Mouse (Mus musculus) brain, adult 2 months (tissue): ENCODE results near the gene Gja5.

ENCODE experiments used
- DNase-seq: peaks from one replicate; pipeline ENCODE4 v3.0.0; 2011; ENCODE audit warnings: low read depth, low spot score

Gja5 gene

DNA sequence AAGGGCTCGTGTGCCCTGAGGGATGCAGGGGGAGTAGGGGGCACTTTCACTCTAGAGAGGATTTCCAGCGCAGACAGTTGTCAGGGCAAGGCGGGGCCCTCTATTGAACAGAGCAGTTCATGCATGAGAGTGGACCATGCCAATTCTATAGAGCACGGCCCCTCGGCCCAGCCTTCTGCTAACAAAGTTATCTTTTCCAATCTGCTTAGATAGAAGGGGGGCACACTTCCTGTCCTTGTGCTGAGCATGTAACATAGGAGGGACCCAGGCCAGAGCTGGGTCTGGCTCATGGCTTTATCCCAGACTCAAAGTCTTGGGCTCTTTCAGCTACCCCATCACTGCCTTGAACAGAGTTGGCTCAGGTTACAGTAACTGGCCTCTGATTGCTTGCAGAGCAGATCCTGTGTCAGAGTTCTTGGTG, 26.8 kb downstream of the Gja5 start:
- DNase-seq = no peak

DNA sequence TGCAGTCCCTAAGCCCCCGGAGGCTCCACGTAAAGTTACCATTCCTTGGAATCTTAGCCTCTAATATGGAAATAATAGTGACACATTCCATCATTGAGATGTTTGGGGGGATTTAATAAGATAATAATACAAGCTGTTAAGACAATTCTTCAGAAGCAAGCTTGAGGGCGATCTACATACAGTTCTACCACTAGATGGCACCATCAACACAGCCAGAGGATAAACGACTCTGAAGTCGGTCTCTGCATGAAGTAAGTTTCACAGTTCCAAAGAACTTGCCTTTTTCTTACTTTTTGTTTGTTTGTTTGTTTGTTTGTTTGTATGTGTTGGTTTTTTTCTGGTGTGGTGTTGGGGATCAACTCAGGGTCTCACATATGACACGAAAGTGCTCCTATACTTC, 31.7 kb downstream of the Gja5 start:
- DNase-seq = peak; percentile 89

DNA sequence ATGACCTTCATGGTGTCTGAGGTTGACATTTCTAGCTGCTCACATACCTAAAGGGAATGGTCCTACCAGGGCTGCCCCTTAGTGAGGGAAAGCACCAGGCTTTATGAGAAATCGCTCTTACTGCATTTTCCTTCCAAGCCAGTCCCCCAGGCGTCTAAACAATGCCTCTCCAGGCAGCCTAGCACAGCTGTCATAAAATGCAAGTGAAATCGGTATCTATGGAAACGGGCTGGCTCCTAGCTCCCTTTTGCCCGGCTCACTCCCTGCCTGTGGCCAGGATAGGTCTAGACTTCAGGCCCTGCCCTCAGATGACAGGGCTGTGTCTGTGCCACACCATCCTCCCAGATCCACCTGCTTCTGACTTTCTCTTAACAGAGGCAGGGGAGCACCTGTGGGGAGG, 33.1 kb downstream of the Gja5 start:
- DNase-seq = peak; percentile 52

DNA sequence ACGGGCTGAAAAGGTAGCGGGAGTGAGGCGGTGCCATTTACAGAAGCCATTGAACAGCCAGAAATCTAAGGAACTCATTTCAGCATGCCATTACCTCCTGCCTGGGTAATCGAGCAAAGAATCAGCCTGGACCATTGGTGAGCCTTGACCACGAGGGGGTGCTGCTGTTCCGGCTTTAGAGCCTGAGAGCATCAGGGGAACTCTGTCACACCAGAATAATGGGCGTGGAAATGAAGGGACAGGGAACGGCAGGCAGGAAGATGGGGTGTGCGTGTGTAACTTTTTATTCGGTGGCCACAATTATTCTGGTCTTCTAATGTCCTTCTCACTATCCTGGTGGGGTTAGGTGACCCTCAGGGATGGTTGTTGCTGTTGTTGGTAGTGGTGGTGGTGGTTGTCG, 34.2 kb downstream of the Gja5 start:
- DNase-seq = peak; percentile 93

DNA sequence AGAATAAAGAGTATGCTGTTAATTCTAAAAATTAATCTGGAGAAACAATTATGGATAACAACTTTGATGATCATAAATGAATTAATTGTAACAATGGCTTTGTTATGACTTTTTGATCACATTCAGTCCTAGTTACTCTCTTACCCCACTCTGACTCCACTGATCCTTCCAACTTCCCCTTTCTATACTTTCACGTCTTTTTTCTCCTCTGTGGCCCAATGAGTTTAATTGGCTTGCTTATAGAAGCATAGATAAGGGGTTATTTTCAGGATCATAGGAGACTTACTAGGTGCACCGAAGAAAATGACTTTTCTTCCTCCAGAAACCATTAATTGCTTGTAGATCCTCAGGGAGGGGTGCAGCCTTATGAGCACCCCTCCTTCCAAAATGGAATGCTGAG, 38.2 kb downstream of the Gja5 start:
- DNase-seq = no peak

DNA sequence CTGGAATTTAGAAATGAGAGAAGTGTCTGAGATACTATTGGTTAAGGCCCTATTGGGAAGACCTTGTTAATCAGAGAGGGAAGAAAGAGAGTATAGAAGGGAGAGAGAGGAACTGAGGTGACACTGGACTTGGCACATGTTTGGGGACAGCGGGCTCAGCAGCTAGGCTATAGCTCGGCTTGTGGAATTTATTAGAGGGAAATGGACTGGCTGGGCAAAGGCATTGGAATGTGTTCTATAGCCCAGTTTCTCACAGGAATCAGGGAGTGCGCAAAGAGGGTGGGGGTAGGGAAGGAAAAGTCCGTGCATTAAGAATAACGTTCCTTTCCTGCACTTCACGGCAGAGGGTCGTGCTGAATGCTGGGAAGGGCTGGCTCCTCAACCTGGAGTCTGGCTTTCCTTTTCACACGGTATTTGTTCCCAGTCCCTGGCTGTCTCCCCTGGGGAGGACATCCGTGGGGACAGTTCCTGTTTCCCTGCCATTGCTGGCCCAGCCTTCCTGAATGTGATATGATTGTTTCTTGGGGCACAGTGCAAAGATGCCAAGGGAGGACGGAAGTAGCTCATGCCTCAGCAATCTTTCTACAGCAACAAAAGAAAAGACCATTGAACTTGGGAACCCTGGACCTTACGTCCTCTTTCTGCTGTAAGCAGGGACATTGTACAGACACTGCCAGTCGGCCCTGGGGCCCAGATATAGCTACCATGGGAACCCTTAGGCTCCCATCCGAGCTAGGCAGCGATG, 49.2 kb downstream of the Gja5 start:
- DNase-seq = no peak

DNA sequence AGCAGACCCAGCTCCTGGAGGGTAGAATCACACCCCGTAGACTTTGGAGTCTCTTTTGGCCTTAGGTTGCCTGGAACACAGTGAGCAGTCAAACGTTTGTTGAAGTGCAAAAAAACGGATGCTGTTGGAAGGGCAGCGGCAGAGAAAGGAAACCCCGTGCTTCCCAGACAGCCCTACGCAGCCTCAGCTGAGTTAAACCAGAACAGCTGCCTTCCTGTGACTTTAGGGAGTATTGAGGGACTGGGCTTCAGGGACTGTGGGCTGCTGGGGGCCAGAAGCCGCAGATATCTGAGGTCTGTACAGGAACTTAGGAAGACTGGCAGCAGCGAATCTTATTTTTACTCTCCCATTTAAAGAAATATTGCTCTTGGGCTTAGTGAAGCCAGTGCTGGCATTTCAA, 56.1 kb downstream of the Gja5 start:
- no peak for DNase-seq

DNA sequence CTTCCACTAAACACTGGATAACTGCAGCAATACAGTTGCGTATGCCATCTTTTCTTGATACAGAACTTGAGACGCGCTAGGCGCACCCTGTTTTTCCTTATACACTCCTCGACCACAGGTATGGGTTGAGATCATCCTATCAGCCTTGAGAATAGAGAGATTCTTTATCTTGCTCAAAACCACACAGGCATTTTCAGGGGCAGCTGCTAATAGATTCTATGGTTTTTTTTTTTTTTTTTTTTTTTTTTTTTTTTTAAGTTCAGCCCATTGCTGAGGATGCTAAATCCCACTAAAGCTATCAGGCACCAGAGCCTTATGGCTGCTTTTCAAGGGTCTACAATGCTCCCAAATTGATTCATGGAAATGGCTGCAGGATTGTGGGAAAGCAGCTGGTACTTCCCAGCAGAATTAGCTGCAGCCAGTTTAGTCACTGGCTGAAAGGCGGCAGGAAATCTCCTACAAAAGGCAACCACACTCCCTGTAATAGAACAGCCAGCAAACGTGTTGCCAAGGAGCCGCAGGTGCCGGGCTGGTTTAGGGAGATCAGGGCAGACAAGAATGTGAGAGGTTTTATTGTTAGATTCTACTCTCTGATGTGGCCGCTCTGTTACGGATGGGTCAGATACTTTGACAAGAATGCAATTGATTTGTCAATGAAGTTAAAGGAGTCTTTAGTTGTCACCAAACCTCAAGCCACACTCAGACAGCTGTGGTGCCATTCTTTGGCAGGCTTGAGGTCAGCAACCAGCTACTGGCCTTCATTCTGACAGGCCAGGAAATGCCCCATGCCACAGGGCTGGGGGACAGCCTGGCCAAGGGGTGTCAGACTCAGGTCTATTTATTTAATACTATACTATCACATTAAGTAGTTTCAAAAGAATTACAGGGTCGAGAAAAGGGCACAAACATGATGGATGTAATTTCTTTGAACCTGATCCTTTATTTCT, 58.9 kb downstream of the Gja5 start:
- peak; percentile 69 for DNase-seq

DNA sequence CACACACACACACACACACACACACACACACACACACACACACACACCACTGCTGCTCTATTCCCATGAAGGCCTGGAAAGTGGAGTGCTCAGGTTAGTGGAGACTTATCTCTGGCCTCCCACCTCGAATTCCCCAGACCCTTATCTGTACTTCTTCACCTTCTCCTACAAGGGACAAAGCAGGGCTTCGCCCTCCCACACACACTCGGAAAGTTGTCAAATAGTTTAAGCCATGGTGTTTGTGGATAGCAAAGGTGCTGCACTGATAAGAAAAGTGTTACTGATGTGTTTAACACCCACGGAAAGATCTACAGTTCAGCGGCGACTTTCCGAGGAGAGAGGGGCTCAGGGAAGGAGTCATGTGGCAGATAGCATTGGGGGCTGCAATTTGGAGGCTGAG, 66.5 kb downstream of the Gja5 start:
- no peak for DNase-seq

DNA sequence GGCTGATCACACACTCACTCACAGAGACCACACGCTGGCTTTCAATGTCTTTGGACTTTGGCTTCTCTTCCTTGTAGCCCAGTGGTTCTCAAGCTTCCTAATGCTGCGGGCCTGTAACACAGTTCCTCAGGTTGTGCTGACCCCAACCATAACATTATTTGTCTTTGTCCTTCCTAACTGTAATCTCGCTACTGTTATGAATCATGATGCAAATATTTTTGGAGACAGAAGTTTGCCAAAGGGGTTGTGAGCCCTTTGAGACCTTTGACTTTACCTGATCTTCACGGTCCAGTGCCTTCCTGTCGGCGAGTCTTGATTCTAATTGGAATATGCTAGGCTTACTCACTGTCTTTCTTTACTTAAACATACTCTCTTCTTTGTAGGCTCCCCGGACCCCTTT, 70.0 kb downstream of the Gja5 start:
- DNase-seq = no peak

DNA sequence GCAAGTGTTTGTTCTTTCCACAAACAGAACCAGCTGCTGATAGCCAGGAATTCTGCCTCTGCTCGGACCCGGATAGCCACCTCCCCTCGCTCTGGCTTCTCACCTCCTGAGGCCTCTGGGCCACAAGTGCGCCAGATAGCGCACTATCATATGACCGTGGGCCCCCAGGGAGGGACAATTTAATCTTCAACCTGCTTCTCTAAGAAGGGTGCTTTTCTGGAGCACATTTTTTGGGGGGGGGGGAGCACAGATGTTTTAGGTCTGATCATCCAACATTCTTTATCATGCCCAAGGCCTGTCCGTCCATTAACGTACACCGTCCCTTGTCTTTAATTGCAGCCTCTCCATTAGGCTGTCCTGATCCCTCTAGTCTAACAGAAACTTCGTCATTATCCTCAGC, 71.1 kb downstream of the Gja5 start:
- no peak for DNase-seq

DNA sequence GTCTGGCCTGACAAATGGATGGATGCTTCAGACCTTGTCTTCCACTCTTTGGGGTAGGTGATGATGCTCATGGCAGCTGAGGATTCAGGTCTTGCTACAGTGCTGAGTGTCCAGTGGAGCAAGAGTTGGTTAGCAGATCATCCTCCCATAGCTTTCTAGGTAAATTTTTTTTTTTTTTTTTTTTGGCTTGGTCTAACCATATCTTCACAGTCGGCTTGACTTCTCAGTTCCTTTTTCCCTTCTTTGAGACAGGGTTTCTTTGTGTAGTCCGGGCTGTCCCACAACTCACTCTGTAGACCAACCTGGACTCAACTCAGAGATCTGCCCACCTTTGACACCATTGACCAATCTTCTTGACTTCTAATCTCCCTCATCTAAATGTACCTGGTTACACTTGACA, 73.0 kb downstream of the Gja5 start:
- DNase-seq = no peak

DNA sequence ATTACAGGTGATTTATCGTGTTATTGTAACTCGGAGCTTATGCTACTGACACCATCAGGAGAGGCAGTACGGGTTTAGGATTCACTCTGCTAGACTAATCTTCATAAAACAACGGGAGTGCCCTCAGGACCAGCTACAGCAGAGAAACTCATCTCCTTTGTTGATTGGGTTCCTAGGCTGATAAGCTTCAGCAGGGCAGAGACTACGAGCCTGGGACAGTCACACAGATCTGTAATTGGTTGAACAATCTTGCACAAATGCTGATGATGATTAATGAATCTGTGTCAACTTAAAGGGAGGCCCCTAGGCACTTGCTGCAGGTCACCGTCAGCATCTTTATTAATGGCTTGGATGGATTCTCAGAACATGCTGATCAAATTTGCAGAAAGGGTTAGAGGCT, 74.0 kb downstream of the Gja5 start:
- DNase-seq = no peak

DNA sequence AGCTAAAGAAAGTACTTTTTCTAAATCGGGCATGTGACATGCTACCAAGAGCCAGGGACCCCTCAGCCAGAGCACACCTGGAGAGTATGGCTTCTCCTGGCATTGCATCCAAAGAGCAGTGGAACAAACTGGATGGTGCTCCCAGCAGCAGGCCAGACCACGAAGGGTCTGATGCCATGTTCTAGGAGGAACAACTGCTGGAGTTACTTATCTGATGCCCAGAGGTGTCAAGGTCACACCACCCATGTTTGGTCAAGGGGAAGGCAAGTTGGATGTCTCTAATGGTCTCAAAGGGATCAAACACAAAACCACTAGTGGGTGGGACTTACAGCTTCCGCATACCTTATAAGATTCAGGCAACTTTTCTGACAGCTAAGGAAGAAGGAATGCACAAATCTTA, 74.5 kb downstream of the Gja5 start:
- no peak for DNase-seq

DNA sequence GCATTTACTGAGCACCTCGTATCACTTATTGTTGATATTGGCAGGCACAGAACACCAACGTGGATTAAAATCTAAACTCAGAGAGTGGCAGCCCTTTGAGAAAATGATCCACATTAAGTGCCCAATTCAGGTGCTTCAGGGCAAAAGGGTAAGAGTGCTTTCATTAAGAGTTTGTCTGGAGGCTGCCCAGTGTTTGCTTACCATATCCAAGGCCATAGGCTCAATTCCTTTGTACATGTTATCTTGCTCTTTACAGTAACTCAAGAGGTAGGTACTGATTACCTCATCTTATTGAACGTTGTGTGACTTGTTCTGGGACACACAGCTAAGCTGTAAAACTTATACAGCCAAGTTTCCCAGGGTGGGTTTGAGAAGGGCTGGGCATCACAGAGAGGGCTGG, 77.3 kb downstream of the Gja5 start:
- no peak for DNase-seq

DNA sequence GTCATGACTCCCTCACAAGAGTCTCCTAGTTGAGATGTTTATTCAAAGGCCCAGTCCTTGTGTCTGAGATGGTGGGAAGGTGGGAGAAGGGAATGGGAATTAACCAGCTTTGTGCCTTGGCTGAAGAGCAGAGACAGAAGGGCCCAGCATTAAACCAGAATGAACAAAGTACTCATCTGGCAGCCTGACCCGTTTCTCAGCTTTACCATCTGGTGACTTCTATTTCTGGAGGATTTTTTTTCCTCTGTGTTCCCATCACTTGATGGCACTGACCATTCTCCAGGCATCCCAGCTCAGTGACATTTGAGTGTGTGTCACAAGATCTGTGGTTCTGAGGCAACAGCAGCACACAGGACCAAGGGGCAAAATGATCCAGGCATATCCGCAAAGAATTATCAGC, 78.2 kb downstream of the Gja5 start:
- DNase-seq = peak; percentile 96

DNA sequence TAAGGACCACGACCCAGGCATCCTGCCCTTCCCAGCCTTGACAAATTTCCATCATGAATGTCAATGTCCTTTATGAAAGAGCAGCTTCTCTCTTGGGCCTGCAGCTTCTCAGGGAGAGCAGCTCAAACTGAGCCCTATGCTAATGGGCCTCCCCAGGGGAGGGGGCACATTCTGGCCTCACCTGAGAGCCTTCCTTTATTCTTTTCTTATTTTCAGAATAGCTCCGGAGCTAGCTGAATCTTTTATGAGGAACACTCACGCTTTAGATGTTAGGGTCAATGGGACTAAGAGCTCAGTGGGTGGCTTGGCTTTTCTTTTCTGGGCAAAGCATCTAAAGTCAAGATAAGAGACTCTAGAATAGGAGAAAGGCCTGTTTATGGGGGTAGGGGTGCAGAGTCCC, 88.0 kb downstream of the Gja5 start:
- DNase-seq = no peak

DNA sequence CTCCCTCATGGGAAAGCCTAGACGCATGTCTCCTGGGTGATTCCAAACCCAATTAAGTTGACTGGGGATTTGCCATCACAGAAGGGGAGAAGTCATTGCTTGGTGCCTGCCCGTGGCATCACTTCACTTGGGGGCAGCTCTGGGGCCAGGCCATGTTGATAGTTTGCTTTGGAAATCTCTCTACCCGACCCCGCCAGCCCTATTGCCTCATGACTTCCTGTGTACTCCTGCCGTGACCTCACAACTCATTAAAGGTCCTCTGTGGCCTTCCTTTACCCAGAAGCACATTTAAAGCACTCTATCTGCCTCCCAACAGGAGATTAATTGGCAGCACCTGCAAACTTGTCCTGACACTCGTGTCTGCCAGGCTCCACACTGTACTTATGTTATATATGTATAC, 93.3 kb downstream of the Gja5 start:
- DNase-seq = no peak

DNA sequence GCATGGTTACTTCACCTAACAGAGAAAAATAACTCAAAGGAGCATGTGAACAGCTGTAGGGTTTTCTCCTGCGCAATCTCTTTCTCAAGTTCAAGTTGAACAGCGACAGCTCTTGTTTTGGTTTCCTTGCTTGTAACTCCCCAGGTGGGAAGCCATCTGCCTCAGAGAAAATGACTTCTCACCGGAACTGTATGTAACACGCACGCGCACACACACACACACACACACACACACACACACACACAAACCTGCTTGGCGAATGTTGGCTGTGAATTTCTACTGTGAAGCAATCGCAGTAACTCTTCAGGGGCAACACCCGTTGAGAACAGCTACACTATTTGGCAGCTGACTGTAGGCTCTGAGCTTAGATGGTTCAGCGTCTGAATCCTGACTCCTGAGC, 98.6 kb downstream of the Gja5 start:
- DNase-seq = peak; percentile 90

DNA sequence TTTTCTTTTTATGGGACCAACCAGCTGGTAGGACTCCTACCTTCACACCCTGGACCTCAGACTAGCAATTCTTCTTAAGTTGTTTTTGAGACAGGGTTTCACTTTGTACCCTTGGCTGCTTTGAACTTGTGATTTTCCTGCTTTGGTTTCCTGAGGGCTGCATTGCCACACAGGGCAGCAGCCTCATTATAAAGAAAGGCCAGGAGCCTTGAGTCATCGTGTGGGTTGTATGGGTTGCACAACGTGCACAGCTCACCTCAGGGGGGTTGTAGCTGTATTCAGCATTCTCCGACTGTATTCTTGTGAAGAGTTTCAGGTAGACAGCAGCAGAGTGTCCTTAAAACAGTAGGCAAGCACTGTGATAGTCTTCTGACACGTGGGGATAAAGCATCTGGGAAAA, 100.0 kb downstream of the Gja5 start:
- no peak for DNase-seq

DNA sequence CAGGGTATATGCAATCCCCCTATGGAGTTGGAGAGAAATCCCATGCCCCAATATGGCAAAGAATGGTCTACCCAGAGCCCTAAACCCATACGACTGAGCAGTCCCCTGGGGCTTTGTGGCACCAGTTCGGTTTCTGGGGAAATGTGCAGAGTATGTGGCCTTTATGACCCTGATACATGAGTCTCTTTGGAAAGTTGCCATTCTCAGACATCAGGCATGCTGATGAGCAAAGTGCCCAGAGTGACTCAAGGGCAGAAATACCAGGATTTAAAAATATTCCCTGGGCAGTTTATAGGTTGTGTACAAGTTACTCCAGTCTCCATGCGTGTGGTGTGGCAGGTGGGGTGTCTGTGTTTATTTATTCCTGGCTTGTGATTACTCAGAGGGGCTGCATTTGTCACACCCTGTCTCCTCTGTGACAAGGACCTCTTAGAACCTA, 102.5 kb downstream of the Gja5 start:
- no peak for DNase-seq

DNA sequence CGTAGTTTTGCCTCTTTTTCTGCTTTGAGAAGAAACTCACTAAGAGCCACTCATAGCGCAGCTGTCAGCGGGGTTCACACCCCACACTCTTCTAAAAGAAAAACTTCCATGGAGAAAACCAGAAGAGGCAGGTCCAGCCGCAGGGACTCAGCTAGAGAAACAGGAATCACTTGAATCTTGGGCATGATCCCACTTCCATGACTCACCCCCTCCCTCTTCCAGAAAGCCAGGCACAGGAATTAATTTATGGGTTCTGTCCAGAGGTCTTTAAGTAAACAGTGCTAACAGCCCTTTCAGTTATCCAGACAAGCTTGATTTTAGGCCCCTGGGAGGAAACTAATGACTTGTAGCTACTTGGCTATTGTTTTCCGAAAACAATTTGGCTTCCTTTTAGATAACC, 120.7 kb downstream of the Gja5 start:
- DNase-seq = peak; percentile 18

DNA sequence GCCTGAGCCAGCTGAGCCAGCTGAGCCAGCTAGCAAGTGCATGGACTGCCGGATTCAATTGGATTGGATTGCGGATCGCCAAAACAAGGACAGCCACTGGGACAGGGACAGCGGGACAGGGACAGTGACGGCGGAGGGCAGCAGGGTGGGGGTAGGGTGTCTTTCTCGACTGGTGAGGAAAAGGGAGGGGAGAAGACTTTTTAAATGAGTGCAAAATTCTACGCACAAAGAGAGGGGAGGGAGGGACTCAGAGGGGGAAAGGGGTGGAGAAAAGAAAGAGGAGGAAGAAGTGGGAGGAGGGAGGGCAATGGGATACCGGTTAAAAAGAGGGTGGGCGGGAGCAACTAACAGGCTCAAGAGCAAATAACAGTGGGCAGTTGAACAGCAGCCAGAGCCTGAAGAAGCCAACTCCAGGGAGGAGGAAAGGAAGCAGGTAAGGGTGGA, 127.6 kb downstream of the Gja5 start:
- DNase-seq = no peak
